19 mouse cellular contexts compared by ENCODE assay signal in the genomic region with DNA sequence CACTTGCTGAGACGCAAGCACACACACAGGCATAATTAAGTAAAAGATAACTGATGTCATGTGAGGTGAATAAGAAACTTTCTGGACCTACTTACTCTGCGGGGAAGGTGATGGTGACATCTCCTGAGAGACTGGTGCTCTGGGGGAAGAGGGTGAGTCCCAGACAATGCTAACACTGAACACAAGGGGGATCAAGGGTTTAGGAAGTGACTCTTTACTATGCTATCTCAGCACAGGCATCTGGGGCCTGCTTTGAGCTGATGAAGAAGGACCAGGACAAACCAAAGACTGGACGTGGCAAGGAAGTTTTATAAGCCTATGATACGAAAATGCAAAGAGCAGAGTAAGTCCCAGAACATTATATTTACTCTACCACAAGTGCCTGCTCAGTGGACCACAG.
"Had no signal": no experiment of that assay in that cellular context is flagged by ENCODE, and none has a peak within 500 bp of the region (broad histone marks: within the 10 kb centered on the region; RNA-seq: fewer than 3 reads in every experiment).

No protein-coding gene starts in this region.

- H3K27ac ChIP-seq: kidney, postnatal 0 days; limb, embryonic 12.5 days; limb, embryonic 15.5 days; liver, embryonic 12.5 days; liver, embryonic 15.5 days; midbrain, embryonic 12.5 days; midbrain, embryonic 15.5 days; neural tube, embryonic 12.5 days; neural tube, embryonic 15.5 days had no signal

- H3K4me1 ChIP-seq: liver, embryonic 15.5 days; neural tube, embryonic 12.5 days had no signal

- H3K9ac ChIP-seq: limb, embryonic 12.5 days; limb, embryonic 15.5 days; liver, embryonic 12.5 days; liver, embryonic 15.5 days; midbrain, embryonic 12.5 days; midbrain, embryonic 15.5 days; neural tube, embryonic 12.5 days; neural tube, embryonic 15.5 days had no signal

- H3K9me3 ChIP-seq: limb, embryonic 12.5 days; limb, embryonic 15.5 days; liver, embryonic 12.5 days; liver, embryonic 15.5 days; midbrain, embryonic 12.5 days; midbrain, embryonic 15.5 days; neural tube, embryonic 12.5 days; neural tube, embryonic 15.5 days had no signal

- DNase-seq: kidney, adult 2 months; kidney, postnatal 25 days; left cerebral cortex, postnatal 4 days; lung, adult 2 months; lung, postnatal 36 days; retina, postnatal 1 day; right cerebral cortex, postnatal 25 days; spleen, adult 18-20 months; thymus, adult 18-20 months; thymus, postnatal 36 days had no signal

- H3K27me3 ChIP-seq: limb, embryonic 12.5 days; limb, embryonic 15.5 days; liver, embryonic 12.5 days; liver, embryonic 15.5 days; midbrain, embryonic 12.5 days; midbrain, embryonic 15.5 days; neural tube, embryonic 12.5 days; neural tube, embryonic 15.5 days had no signal

- H3K4me2 ChIP-seq: limb, embryonic 12.5 days; limb, embryonic 15.5 days; liver, embryonic 12.5 days; liver, embryonic 15.5 days; midbrain, embryonic 12.5 days; midbrain, embryonic 15.5 days; neural tube, embryonic 12.5 days; neural tube, embryonic 15.5 days had no signal

- H3K4me3 ChIP-seq: limb, embryonic 12.5 days; limb, embryonic 15.5 days; liver, embryonic 12.5 days; liver, embryonic 15.5 days; midbrain, embryonic 12.5 days; midbrain, embryonic 15.5 days; neural tube, embryonic 12.5 days; neural tube, embryonic 15.5 days had no signal

- H3K36me3 ChIP-seq: limb, embryonic 15.5 days; liver, embryonic 12.5 days; liver, embryonic 15.5 days; midbrain, embryonic 12.5 days; midbrain, embryonic 15.5 days; neural tube, embryonic 12.5 days; neural tube, embryonic 15.5 days had no signal

- ATAC-seq: liver, embryonic 12.5 days; midbrain, embryonic 15.5 days had no signal
